Mouse (Mus musculus) heart, embryonic 12.5 days (tissue): Measurements from ENCODE around the gene Tap2. TPM values are rescaled to one million over a fixed set of nuclear protein-coding genes. Genes with fewer than 3 reads are reported as not detected.

Experiments
- ATAC-seq: fragments of 200-750 bp; cut with Nextera tagmentation; 2 replicates; pipeline ENCODE4 v1.8.0; 2017; ENCODE audit warnings: moderate TSS enrichment, moderate library complexity; ENCODE audit not compliant: insufficient number of reproducible peaks, low FRiP score
- H3K27ac ChIP-seq: fragments of 300-500 bp; sonication (generic); 2 replicates; pipeline ENCODE4 v1.5.1; 2016; ENCODE audit warnings: mild to moderate bottlenecking, moderate library complexity; ENCODE audit not compliant: poor library complexity, severe bottlenecking
- H3K27me3 ChIP-seq: fragments of 300-500 bp; sonication (generic); replicated peaks from 2 replicates; pipeline ENCODE4 v1.6.1; 2016; ENCODE audit warnings: mild to moderate bottlenecking, moderate library complexity
- H3K36me3 ChIP-seq: fragments of 300-500 bp; sonication (generic); 2 replicates; pipeline ENCODE4 v1.6.1; 2016; ENCODE audit warnings: mild to moderate bottlenecking, moderate library complexity
- H3K4me1 ChIP-seq: fragments of 300-500 bp; sonication (generic); replicated peaks from 2 replicates; pipeline ENCODE4 v1.6.1; 2016; ENCODE audit warnings: mild to moderate bottlenecking
- H3K4me2 ChIP-seq: fragments of 300-500 bp; sonication (generic); 2 replicates; pipeline ENCODE4 v1.6.1; 2016; ENCODE audit warnings: mild to moderate bottlenecking, moderate library complexity
- H3K4me3 ChIP-seq: fragments of 300-500 bp; sonication (generic); 2 replicates; pipeline ENCODE4 v1.5.1; 2016; ENCODE audit warnings: mild to moderate bottlenecking
- H3K9ac ChIP-seq: fragments of 300-500 bp; sonication (generic); 2 replicates; pipeline ENCODE4 v1.6.1; 2016; ENCODE audit warnings: mild to moderate bottlenecking, moderate library complexity
- H3K9me3 ChIP-seq: fragments of 300-500 bp; sonication (generic); replicated peaks from 2 replicates; pipeline ENCODE4 v1.6.1; 2016; ENCODE audit warnings: mild to moderate bottlenecking, moderate library complexity
- WGBS: fragments of 180-500 bp; shearing (Covaris S2); methylation state at CpG from one replicate; pipeline ENCODE4 v1.1.7; 2016; 5-methylcytosine and 5-hydroxymethylcytosine counted together
- polyA plus RNA-seq: library from polyadenylated mRNA; unstranded; fragments of >200 nt; fragmentation: Nextera tagmentation; extraction: Ambion mirVana; gene quantifications from 2 replicates; pipeline ENCODE4 v1.2.1, GENCODE M21; 2016

The Tap2 gene
- polyA plus RNA-seq = 1.3 and 1.7 TPM in 2 replicates

GRCm38 (mm10) chr17:34203444-34203843 is at the start of gene Tap2:
TSS of gene Tap2 (plus strand) at chr17:34203527.
- WGBS = 61% methylated on average over 5 of the region's 5 CpGs

GRCm38 (mm10) chr17:34155534-34155933 is 47.8 kb upstream of the Tap2 start:
- Histone ChIP-seq H3K4me1 (no peaks in the 10 kb centered on the region), H3K9ac (no peak overlapping the region), H3K4me2 (no peak overlapping the region), H3K36me3 (no peaks in the 10 kb centered on the region), H3K27me3 (peaks cover 25% of the 10 kb centered on the region), H3K27ac (no peak overlapping the region), H3K9me3 (no peaks in the 10 kb centered on the region), H3K4me3 (no peak overlapping the region)
- no peak for ATAC-seq
- WGBS = 45% methylated on average over 5 of the region's 5 CpGs

More at GRCm38 (mm10) chr17:34203444-34203843, at the start of gene Tap2:
- Histone ChIP-seq H3K27me3 (peaks cover 77% of the 10 kb centered on the region), H3K9me3 (no peaks in the 10 kb centered on the region), H3K4me2 (peak within 1 kb of the TSS; percentile 97), H3K4me1 (peaks cover 12% of the 10 kb centered on the region), H3K9ac (peak within 1 kb of the TSS; percentile 73), H3K36me3 (no peaks in the 10 kb centered on the region), H3K4me3 (peak within 1 kb of the TSS; percentile 80), H3K27ac (no peak within 1 kb of the TSS)
- ATAC-seq = no peak

- Histone ChIP-seq H3K9ac (no peak overlapping the region), H3K27ac (no peak overlapping the region), H3K4me3 (no peak overlapping the region), H3K4me2 (no peak overlapping the region), H3K9me3 (peaks cover 16% of the 10 kb centered on the region), H3K36me3 (no peaks in the 10 kb centered on the region), H3K4me1 (no peaks in the 10 kb centered on the region), H3K27me3 (peaks cover 8% of the 10 kb centered on the region)
- WGBS = 33% methylated on average over 9 of the region's 9 CpGs
- no peak for ATAC-seq
Observed at GRCm38 (mm10) chr17:34164202-34164895, 39.0 kb upstream of the Tap2 start.

- WGBS = 58% methylated on average over 6 of the region's 6 CpGs
- no peaks in the 10 kb centered on the region for H3K36me3 ChIP-seq
- H3K9ac ChIP-seq = no peak overlapping the region
- H3K4me1 ChIP-seq = no peaks in the 10 kb centered on the region
- H3K4me2 ChIP-seq = no peak overlapping the region
- peaks cover 8% of the 10 kb centered on the region for H3K27me3 ChIP-seq
- no peak overlapping the region for H3K4me3 ChIP-seq
- ATAC-seq = no peak
- peaks cover 16% of the 10 kb centered on the region for H3K9me3 ChIP-seq
- H3K27ac ChIP-seq = no peak overlapping the region
Observed at GRCm38 (mm10) chr17:34165033-34165730, 38.1 kb upstream of the Tap2 start.

- Histone ChIP-seq H3K4me3 (no peak overlapping the region), H3K4me2 (no peak overlapping the region), H3K27me3 (peaks cover 5% of the 10 kb centered on the region), H3K9me3 (peaks cover 17% of the 10 kb centered on the region), H3K27ac (no peak overlapping the region), H3K4me1 (no peaks in the 10 kb centered on the region), H3K36me3 (no peaks in the 10 kb centered on the region), H3K9ac (no peak overlapping the region)
- ATAC-seq = no peak
- WGBS = 0% methylated on average over 2 of the region's 2 CpGs
Observed at GRCm38 (mm10) chr17:34169279-34169678, 34.0 kb upstream of the Tap2 start.

GRCm38 (mm10) chr17:34170487-34170876 is 32.8 kb upstream of the Tap2 start:
- ATAC-seq = no peak
- WGBS = 21% methylated on average over 4 of the region's 4 CpGs
- peaks cover 14% of the 10 kb centered on the region for H3K9me3 ChIP-seq
- no peaks in the 10 kb centered on the region for H3K36me3 ChIP-seq
- H3K9ac ChIP-seq = no peak overlapping the region
- no peak overlapping the region for H3K4me3 ChIP-seq
- no peak overlapping the region for H3K27ac ChIP-seq
- no peaks in the 10 kb centered on the region for H3K4me1 ChIP-seq
- peaks cover 6% of the 10 kb centered on the region for H3K27me3 ChIP-seq
- H3K4me2 ChIP-seq = no peak overlapping the region

GRCm38 (mm10) chr17:34170877-34171498 is 32.3 kb upstream of the Tap2 start:
- Histone ChIP-seq H3K4me2 (no peak overlapping the region), H3K27me3 (peaks cover 6% of the 10 kb centered on the region), H3K36me3 (no peaks in the 10 kb centered on the region), H3K4me1 (no peaks in the 10 kb centered on the region), H3K9me3 (peaks cover 9% of the 10 kb centered on the region), H3K4me3 (no peak overlapping the region), H3K9ac (no peak overlapping the region), H3K27ac (no peak overlapping the region)
- WGBS = 36% methylated on average over 13 of the region's 13 CpGs
- ATAC-seq = no peak

- no peaks in the 10 kb centered on the region for H3K4me1 ChIP-seq
- no peak overlapping the region for H3K9ac ChIP-seq
- H3K4me3 ChIP-seq = no peak overlapping the region
- peaks cover 18% of the 10 kb centered on the region for H3K9me3 ChIP-seq
- H3K27me3 ChIP-seq = peaks cover 6% of the 10 kb centered on the region
- no peak for ATAC-seq
- H3K36me3 ChIP-seq = no peaks in the 10 kb centered on the region
- WGBS = 89% methylated on average over 5 of the region's 5 CpGs
- H3K4me2 ChIP-seq = no peak overlapping the region
- H3K27ac ChIP-seq = no peak overlapping the region
Observed at GRCm38 (mm10) chr17:34172528-34172927, 30.8 kb upstream of the Tap2 start.

- H3K27me3 ChIP-seq = peaks cover 6% of the 10 kb centered on the region
- H3K4me1 ChIP-seq = no peaks in the 10 kb centered on the region
- H3K27ac ChIP-seq = no peak overlapping the region
- ATAC-seq = no peak
- peaks cover 18% of the 10 kb centered on the region for H3K9me3 ChIP-seq
- WGBS = 53% methylated on average over 1 of the region's 1 CpGs
- no peaks in the 10 kb centered on the region for H3K36me3 ChIP-seq
- H3K4me2 ChIP-seq = no peak overlapping the region
- no peak overlapping the region for H3K4me3 ChIP-seq
- H3K9ac ChIP-seq = no peak overlapping the region
Observed at GRCm38 (mm10) chr17:34174075-34174474, 29.3 kb upstream of the Tap2 start.

- no peak overlapping the region for H3K4me3 ChIP-seq
- H3K27me3 ChIP-seq = peaks cover 6% of the 10 kb centered on the region
- H3K4me2 ChIP-seq = no peak overlapping the region
- no peaks in the 10 kb centered on the region for H3K4me1 ChIP-seq
- 64% methylated on average over 4 of the region's 4 CpGs for WGBS
- H3K9ac ChIP-seq = no peak overlapping the region
- no peak for ATAC-seq
- H3K9me3 ChIP-seq = peaks cover 18% of the 10 kb centered on the region
- no peaks in the 10 kb centered on the region for H3K36me3 ChIP-seq
- no peak overlapping the region for H3K27ac ChIP-seq
Observed at GRCm38 (mm10) chr17:34177179-34177578, 26.1 kb upstream of the Tap2 start.

GRCm38 (mm10) chr17:34179019-34179418 is 24.3 kb upstream of the Tap2 start:
- H3K4me1 ChIP-seq = no peaks in the 10 kb centered on the region
- H3K9me3 ChIP-seq = peaks cover 12% of the 10 kb centered on the region
- H3K4me3 ChIP-seq = no peak overlapping the region
- H3K27me3 ChIP-seq = peaks cover 22% of the 10 kb centered on the region
- H3K4me2 ChIP-seq = no peak overlapping the region
- H3K27ac ChIP-seq = no peak overlapping the region
- no peak for ATAC-seq
- H3K36me3 ChIP-seq = no peaks in the 10 kb centered on the region
- no peak overlapping the region for H3K9ac ChIP-seq
- 57% methylated on average over 6 of the region's 6 CpGs for WGBS
